Comparison of ENCODE assay signal across 20 mouse cellular contexts in genomic region chr11:83341716-83342245, GRCm38 (mm10). TPM values are rescaled to one million over a fixed set of nuclear protein-coding genes. Genes with fewer than 3 reads are reported as not detected.
"Had no signal": no experiment of that assay in that cellular context is flagged by ENCODE, and none has a peak within 500 bp of the region (broad histone marks: within the 10 kb centered on the region; RNA-seq: fewer than 3 reads in every experiment).

No protein-coding gene starts in this region.

- H3K9ac ChIP-seq: kidney, embryonic 15.5 days; limb, embryonic 15.5 days; liver, embryonic 12.5 days; lung, embryonic 15.5 days; midbrain, embryonic 15.5 days; neural tube, embryonic 13.5 days had no signal

- H3K27ac ChIP-seq: kidney, embryonic 15.5 days; limb, embryonic 15.5 days; liver, embryonic 12.5 days; lung, embryonic 15.5 days; midbrain, embryonic 10.5 days; midbrain, embryonic 15.5 days; neural tube, embryonic 13.5 days had no signal

- H3K9me3 ChIP-seq: kidney, embryonic 15.5 days; limb, embryonic 15.5 days; liver, embryonic 12.5 days; lung, embryonic 15.5 days; midbrain, embryonic 10.5 days; midbrain, embryonic 15.5 days; neural tube, embryonic 13.5 days had no signal

- H3K27me3 ChIP-seq: kidney, embryonic 15.5 days; limb, embryonic 15.5 days; liver, embryonic 12.5 days; lung, embryonic 15.5 days; midbrain, embryonic 15.5 days; neural tube, embryonic 13.5 days had no signal

- DNase-seq: kidney, adult 18-20 months; kidney, postnatal 14 days; layer of hippocampus, adult 9-11 months; layer of hippocampus, postnatal 36 days; lung, postnatal 4 days; right cerebral cortex, postnatal 4 days; spleen, adult 18-20 months; thymus, adult 18-20 months; thymus, postnatal 14 days had no signal

- H3K4me2 ChIP-seq: kidney, embryonic 15.5 days; limb, embryonic 15.5 days; liver, embryonic 12.5 days; lung, embryonic 15.5 days; midbrain, embryonic 15.5 days; neural tube, embryonic 13.5 days had no signal

- ATAC-seq: liver, embryonic 12.5 days; midbrain, embryonic 15.5 days had no signal

- H3K4me1 ChIP-seq: kidney, embryonic 15.5 days; limb, embryonic 15.5 days; liver, embryonic 12.5 days; lung, embryonic 15.5 days; midbrain, embryonic 10.5 days; midbrain, embryonic 15.5 days; neural tube, embryonic 13.5 days had no signal

- H3K4me3 ChIP-seq: kidney, embryonic 15.5 days; limb, embryonic 15.5 days; liver, embryonic 12.5 days; lung, embryonic 15.5 days; midbrain, embryonic 10.5 days; midbrain, embryonic 15.5 days; neural tube, embryonic 13.5 days had no signal

RNA-seq across cellular contexts. Expression of gene Slfn14, which starts 55.3 kb away (rescaled TPM):
- total RNA-seq: layer of hippocampus, postnatal 36 days; left cerebral cortex, adult 8-10 months; left cerebral cortex, postnatal 25 days; megakaryocyte, adult 5-6 weeks had no signal
- polyA plus RNA-seq: large intestine, adult 2 months; midbrain, embryonic 15.5 days; neural tube, embryonic 13.5 days had no signal
